Mouse (Mus musculus) neural tube, embryonic 13.5 days (tissue): ENCODE results near the gene Tbx21. TPM values are rescaled to one million over a fixed set of nuclear protein-coding genes. Genes with fewer than 3 reads are reported as not detected.

Experiments used
- ATAC-seq: fragments of 200-750 bp; cut with Nextera tagmentation; 2 replicates; pipeline ENCODE4 v1.8.0; 2017; ENCODE audit warnings: low read depth, mild to moderate bottlenecking, moderate TSS enrichment, moderate library complexity
- H3K27ac ChIP-seq: fragments of 300-500 bp; sonication (generic); replicated peaks from 2 replicates; pipeline ENCODE4 v1.5.1; 2015; ENCODE audit warnings: moderate library complexity, mild to moderate bottlenecking, inconsistent platforms
- H3K27me3 ChIP-seq: fragments of 300-500 bp; sonication (generic); 2 replicates; pipeline ENCODE4 v1.6.1; 2015; ENCODE audit warnings: mild to moderate bottlenecking, inconsistent platforms
- H3K36me3 ChIP-seq: fragments of 300-500 bp; sonication (generic); 2 replicates; pipeline ENCODE4 v1.6.1; 2015; ENCODE audit warnings: mild to moderate bottlenecking, inconsistent platforms
- H3K4me1 ChIP-seq: fragments of 300-500 bp; sonication (generic); replicated peaks from 2 replicates; pipeline ENCODE4 v1.6.1; 2015; ENCODE audit warnings: inconsistent platforms
- H3K4me2 ChIP-seq: fragments of 300-500 bp; sonication (generic); 2 replicates; pipeline ENCODE4 v1.6.1; 2015; ENCODE audit warnings: inconsistent platforms, mild to moderate bottlenecking, moderate library complexity
- H3K4me3 ChIP-seq: fragments of 300-500 bp; sonication (generic); 2 replicates; pipeline ENCODE4 v1.5.1; 2015; ENCODE audit warnings: mild to moderate bottlenecking, inconsistent platforms
- H3K9ac ChIP-seq: fragments of 300-500 bp; sonication (generic); 2 replicates; pipeline ENCODE4 v1.6.1; 2015; ENCODE audit warnings: moderate library complexity, mild to moderate bottlenecking, inconsistent platforms
- H3K9me3 ChIP-seq: fragments of 300-500 bp; sonication (generic); 2 replicates; pipeline ENCODE4 v1.6.1; 2016; ENCODE audit warnings: inconsistent platforms
- WGBS: fragments of 180-500 bp; shearing (Covaris S2); methylation state at CpG from one replicate; pipeline ENCODE4 v1.1.7; 2015; 5-methylcytosine and 5-hydroxymethylcytosine counted together
- polyA plus RNA-seq: library from polyadenylated mRNA; unstranded; fragments of >200 nt; fragmentation: Nextera tagmentation; extraction: Ambion mirVana; gene quantifications from 2 replicates; pipeline ENCODE4 v1.2.1, GENCODE M21; 2015

Tbx21 gene
- polyA plus RNA-seq, 1 experiment from 2014 or later, result 0.07 TPM

DNA sequence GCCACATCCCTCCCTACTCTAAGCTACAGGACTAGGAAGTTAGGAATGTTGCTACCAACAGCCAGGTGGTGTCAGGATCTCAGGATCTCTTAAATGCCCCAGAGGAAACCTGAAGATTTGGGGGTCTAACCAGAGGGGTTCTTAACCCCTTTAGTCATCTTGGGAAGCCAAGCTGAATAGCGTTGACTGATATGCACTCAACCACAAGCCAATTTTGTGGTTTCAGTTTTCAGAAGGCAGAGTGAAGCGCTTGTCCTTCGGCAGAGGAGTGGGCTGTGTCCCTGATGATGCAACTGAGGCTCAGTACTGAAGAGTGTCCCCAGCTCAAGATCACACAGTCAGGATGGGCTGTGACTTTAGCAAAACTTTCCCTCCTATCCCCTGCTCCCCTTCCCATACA lies 13.8 kb upstream of the Tbx21 start:
- H3K9me3 ChIP-seq, result no peaks in the 10 kb centered on the region
- H3K4me3 ChIP-seq, result no peak overlapping the region
- WGBS, result 68% methylated on average over 3 of the region's 3 CpGs
- peaks cover 20% of the 10 kb centered on the region for H3K27me3 ChIP-seq
- no peaks in the 10 kb centered on the region for H3K36me3 ChIP-seq
- no peak overlapping the region for H3K27ac ChIP-seq
- H3K4me1 ChIP-seq, result peaks cover 22% of the 10 kb centered on the region
- no peak overlapping the region for H3K9ac ChIP-seq
- no peak for ATAC-seq
- H3K4me2 ChIP-seq, result no peak overlapping the region

- no peak for ATAC-seq
- Histone ChIP-seq H3K4me2 (peak overlapping the region; percentile 77), H3K27ac (no peak overlapping the region), H3K4me3 (peak overlapping the region; percentile 46), H3K27me3 (peaks cover 20% of the 10 kb centered on the region), H3K9me3 (no peaks in the 10 kb centered on the region), H3K9ac (peak overlapping the region; percentile 70), H3K4me1 (peaks cover 29% of the 10 kb centered on the region), H3K36me3 (no peaks in the 10 kb centered on the region)
- WGBS, result 15% methylated on average over 19 of the region's 19 CpGs
These were observed 12.5 kb upstream of the Tbx21 start for GRCm38 (mm10) chr11:97127470-97128223.

- no peaks in the 10 kb centered on the region for H3K9me3 ChIP-seq
- H3K27me3 ChIP-seq, result peaks cover 20% of the 10 kb centered on the region
- H3K4me2 ChIP-seq, result peak overlapping the region; percentile 77
- peak overlapping the region; percentile 70 for H3K9ac ChIP-seq
- no peak overlapping the region for H3K27ac ChIP-seq
- no peaks in the 10 kb centered on the region for H3K36me3 ChIP-seq
- H3K4me1 ChIP-seq, result peaks cover 29% of the 10 kb centered on the region
- H3K4me3 ChIP-seq, result peak overlapping the region; percentile 46
- 4% methylated on average over 32 of the region's 32 CpGs for WGBS
- peak; percentile 44; the same call in 1 of the 2 replicates for ATAC-seq
These were observed 11.7 kb upstream of the Tbx21 start for GRCm38 (mm10) chr11:97126645-97127468.

DNA sequence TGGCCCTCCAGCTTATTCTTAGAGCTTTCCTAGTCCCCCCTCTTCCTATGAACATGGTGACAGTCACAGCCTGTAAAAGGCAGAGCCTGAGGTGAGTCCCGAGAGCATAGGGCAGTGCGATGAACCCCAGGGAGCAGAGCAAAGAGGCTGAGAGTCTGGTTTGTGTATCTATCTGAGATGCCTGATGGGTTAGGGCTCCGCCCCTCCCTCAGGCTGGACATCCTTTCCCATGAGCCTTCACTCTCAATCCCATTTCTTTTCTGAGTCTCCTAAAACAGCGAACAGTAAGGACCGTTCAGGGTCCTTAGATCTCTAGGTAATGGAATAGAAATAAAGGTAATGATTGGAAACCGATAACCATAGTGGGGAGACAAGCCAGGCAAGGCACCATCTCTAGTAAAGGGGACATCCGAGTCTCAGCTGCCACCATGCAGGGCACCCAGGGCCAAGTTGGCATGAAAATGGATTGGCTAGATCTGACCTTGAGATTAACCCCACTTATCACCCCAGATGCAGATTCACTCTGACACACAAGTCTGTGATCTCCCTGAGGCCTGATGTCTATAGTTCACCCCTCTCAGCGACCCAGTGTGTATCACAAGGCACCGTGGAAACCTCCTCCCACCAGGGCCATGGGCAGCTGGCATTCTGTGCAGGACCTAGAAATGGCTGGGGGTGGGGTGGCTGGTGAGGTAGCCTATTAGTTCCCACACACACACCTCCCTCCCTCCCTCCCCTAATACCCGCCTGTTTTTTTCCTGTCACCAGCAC lies 9.3 kb upstream of the Tbx21 start:
- Histone ChIP-seq H3K9me3 (no peaks in the 10 kb centered on the region), H3K27me3 (peaks cover 13% of the 10 kb centered on the region), H3K9ac (no peak overlapping the region), H3K36me3 (no peaks in the 10 kb centered on the region), H3K4me1 (peaks cover 29% of the 10 kb centered on the region), H3K4me3 (no peak overlapping the region), H3K4me2 (no peak overlapping the region), H3K27ac (no peak overlapping the region)
- WGBS, result 56% methylated on average over 10 of the region's 10 CpGs
- no peak for ATAC-seq

DNA sequence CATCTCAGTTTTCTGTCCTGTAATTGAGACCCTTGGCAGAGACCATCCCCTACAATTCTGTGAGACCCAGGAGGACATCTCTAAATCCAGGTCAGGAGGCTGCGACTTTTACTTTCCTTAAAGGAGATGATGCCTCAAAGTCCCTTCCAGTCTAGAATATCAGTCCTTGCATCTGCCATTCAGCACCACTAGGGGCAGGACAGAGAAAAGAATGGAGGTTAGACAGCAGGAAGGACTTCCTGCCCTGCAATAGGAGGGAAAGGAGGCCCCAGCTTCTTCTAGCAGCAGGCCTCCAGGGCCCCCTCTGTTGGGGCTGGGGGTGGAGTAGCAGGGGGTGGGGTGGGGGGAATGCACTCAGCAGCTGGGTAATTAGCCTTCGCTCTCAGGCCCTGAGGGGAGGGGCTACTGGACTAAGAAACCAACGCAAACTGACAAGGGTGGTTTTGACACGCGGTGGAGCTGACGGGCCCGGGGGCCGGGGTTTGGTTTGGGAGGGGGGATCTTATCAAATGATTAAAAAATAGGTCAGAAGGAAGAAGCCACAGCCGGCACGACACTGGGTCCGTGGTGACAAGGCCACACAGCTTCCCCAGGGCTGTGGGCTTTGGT lies 8.3 kb upstream of the Tbx21 start:
- H3K27ac ChIP-seq, result no peak overlapping the region
- H3K9ac ChIP-seq, result no peak overlapping the region
- ATAC-seq, result no peak
- 19% methylated on average over 11 of the region's 11 CpGs for WGBS
- H3K4me3 ChIP-seq, result no peak overlapping the region
- no peak overlapping the region for H3K4me2 ChIP-seq
- no peaks in the 10 kb centered on the region for H3K9me3 ChIP-seq
- H3K36me3 ChIP-seq, result no peaks in the 10 kb centered on the region
- H3K27me3 ChIP-seq, result peaks cover 22% of the 10 kb centered on the region
- peaks cover 29% of the 10 kb centered on the region for H3K4me1 ChIP-seq

DNA sequence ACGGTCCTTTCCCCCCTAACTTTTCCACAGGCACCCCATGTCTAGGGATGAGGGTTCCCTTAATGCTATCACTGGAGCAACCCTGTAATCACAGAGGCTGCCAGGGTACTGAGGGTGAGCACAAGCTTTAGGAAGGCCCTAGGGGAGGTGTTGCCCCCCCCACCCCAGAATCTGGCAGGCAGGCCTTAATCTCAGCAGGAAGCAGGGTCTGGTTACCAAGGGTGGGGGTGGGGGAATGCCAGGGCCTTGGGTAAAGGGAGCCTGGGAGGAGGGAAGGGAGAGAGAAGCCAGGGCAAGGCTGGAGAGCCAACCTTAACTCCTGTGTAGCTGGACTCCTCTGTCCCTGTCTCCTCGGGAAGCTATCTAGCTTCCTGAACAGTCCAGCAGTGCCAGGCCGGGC lies 5.5 kb upstream of the Tbx21 start:
- Histone ChIP-seq H3K4me3 (no peak overlapping the region), H3K4me2 (no peak overlapping the region), H3K9ac (no peak overlapping the region), H3K4me1 (peaks cover 18% of the 10 kb centered on the region), H3K36me3 (no peaks in the 10 kb centered on the region), H3K9me3 (no peaks in the 10 kb centered on the region), H3K27ac (no peak overlapping the region), H3K27me3 (peaks cover 39% of the 10 kb centered on the region)
- WGBS, result 69% methylated on average over 3 of the region's 3 CpGs
- ATAC-seq, result no peak

- no peak for ATAC-seq
- H3K9me3 ChIP-seq, result no peaks in the 10 kb centered on the region
- H3K4me3 ChIP-seq, result no peak overlapping the region
- H3K36me3 ChIP-seq, result no peaks in the 10 kb centered on the region
- no peak overlapping the region for H3K9ac ChIP-seq
- peaks cover 22% of the 10 kb centered on the region for H3K4me1 ChIP-seq
- peaks cover 43% of the 10 kb centered on the region for H3K27me3 ChIP-seq
- H3K4me2 ChIP-seq, result no peak overlapping the region
- 63% methylated on average over 10 of the region's 10 CpGs for WGBS
- no peak overlapping the region for H3K27ac ChIP-seq
These were observed 5.1 kb upstream of the Tbx21 start for GRCm38 (mm10) chr11:97120221-97120620.

DNA sequence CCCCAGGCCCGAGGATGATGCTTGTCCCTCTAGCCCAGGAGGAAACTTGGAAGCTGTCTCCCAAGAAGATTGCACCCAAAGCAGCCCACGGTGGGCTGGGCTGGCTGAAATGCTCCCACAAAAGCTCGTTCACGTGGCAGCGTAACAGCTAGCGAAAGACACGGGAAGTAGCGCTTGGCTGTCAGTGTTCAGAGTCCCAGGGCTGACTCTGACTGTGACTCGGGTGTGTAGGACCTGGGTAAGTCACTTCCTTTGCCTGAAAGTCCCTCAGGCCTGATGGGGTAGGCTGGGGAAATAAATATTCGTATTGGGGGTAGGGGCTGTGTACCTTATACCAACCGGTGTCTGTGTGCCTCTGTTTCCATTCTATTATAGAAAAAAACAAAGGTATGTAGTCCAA lies 666 bp upstream of the Tbx21 start:
- Histone ChIP-seq H3K27ac (no peak overlapping the region), H3K27me3 (peaks cover 77% of the 10 kb centered on the region), H3K9ac (no peak overlapping the region), H3K9me3 (no peaks in the 10 kb centered on the region), H3K36me3 (no peaks in the 10 kb centered on the region), H3K4me3 (no peak overlapping the region), H3K4me1 (peaks cover 19% of the 10 kb centered on the region), H3K4me2 (peak overlapping the region; percentile 61)
- WGBS, result 5% methylated on average over 11 of the region's 11 CpGs
- ATAC-seq, result no peak

DNA sequence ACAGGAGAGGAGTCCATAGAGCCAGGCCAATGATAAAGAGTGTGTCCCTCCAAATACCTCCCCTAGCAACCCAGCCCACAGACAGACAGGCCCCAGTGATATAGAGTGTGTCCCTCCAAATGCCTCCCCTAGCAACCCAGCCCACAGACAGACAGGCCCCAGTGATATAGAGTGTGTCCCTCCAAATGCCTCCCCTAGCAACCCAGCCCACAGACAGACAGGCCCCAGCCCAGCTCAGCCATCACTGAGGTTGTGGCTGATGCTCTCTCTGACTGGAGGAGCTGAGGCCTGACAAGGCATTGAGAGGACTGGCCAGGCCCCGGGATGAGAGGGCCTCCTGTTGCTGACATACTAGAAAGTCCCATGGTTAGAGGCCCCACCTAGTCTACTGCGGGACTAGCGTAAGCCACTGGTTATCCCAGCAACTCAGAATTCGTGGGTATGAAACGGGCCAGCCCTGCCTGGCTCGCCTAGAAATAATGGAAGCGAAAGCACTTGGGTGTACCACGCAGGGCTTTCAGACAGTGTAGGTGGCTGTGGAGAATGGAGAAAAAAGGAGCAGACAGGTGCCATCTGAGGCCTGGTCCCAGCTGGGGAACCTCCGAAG lies 2.5 kb downstream of the Tbx21 start:
- H3K4me1 ChIP-seq, result peaks cover 19% of the 10 kb centered on the region
- H3K27ac ChIP-seq, result no peak overlapping the region
- no peak for ATAC-seq
- H3K9me3 ChIP-seq, result no peaks in the 10 kb centered on the region
- peaks cover 59% of the 10 kb centered on the region for H3K27me3 ChIP-seq
- no peak overlapping the region for H3K4me2 ChIP-seq
- H3K4me3 ChIP-seq, result no peak overlapping the region
- H3K9ac ChIP-seq, result no peak overlapping the region
- no peaks in the 10 kb centered on the region for H3K36me3 ChIP-seq
- 87% methylated on average over 9 of the region's 9 CpGs for WGBS

GRCm38 (mm10) chr11:97108976-97109375 lies 6.2 kb downstream of the Tbx21 start:
- H3K4me2 ChIP-seq, result no peak overlapping the region
- H3K9me3 ChIP-seq, result no peaks in the 10 kb centered on the region
- H3K4me3 ChIP-seq, result no peak overlapping the region
- no peak for ATAC-seq
- 86% methylated on average over 16 of the region's 16 CpGs for WGBS
- H3K36me3 ChIP-seq, result no peaks in the 10 kb centered on the region
- no peak overlapping the region for H3K9ac ChIP-seq
- H3K4me1 ChIP-seq, result peaks cover under 1% of the 10 kb centered on the region
- no peak overlapping the region for H3K27ac ChIP-seq
- peaks cover 23% of the 10 kb centered on the region for H3K27me3 ChIP-seq

GRCm38 (mm10) chr11:97104091-97104483 lies 11.0 kb downstream of the Tbx21 start:
- ATAC-seq, result no peak
- Histone ChIP-seq H3K27me3 (peaks cover 18% of the 10 kb centered on the region), H3K9me3 (no peaks in the 10 kb centered on the region), H3K27ac (no peak overlapping the region), H3K4me3 (no peak overlapping the region), H3K36me3 (no peaks in the 10 kb centered on the region), H3K9ac (no peak overlapping the region), H3K4me2 (no peak overlapping the region), H3K4me1 (no peaks in the 10 kb centered on the region)
- 93% methylated on average over 9 of the region's 9 CpGs for WGBS
